Mouse (Mus musculus): ENCODE results near the gene Brwd1.

DNA sequence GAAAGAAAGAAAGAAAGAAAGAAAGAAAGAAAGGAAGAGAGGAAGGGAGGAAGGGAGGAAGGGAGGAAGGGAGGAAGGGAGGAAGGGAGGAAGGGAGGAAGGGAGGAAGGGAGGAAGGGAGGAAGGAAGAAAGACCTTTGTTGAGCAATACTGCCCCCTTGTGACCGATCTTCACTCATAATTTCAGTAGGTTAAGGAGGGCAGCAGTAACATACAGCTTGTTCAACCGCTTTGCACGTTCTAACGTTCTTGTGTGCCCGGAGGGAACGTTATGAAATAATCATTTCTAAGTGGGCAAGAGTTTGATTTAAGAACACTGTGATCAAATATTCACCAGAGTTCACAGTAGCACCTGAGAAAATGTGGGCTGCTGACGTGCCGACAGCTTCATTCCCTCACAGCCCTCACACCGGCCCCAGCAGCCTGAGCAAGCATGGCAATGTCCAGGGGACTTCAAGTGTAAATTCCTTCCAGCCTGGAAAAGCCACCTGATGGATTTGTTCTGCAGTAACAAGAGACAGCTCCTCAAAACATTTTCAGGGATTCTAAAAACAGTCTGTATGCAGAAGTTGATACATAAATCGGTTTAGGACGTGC, 117.8 kb downstream of the Brwd1 start:
- TF ChIP-seq GATA1 (IDR thresholded peaks at IDR 0.05; ENCODE audit: low read length): no peak
- TF ChIP-seq TAL1 (IDR thresholded peaks at IDR 0.05; ENCODE audit: low read length): no peak
